ENCODE assay signal across 15 mouse cellular contexts in genomic region chr14:119832012-119832325, GRCm38 (mm10).
DNase-seq lines count a peak whose midpoint lies in the region; ATAC-seq and TF ChIP-seq lines count a peak whose summit lies in the region.
"Had no signal": no experiment of that assay in that cellular context is flagged by ENCODE, and none has a peak within 500 bp of the region (broad histone marks: within the 10 kb centered on the region; RNA-seq: fewer than 3 reads in every experiment).

No protein-coding gene starts in this region.

- DNase-seq in heart, postnatal 10 days, result no peak
- no peak for DNase-seq in limb, embryonic 10.5 days (ENCODE audit: low spot score)
- no peak for DNase-seq in hindbrain, embryonic 14.5 days (ENCODE audit: low spot score)
- DNase-seq in midbrain, postnatal 0 days (ENCODE audit: low spot score), result no peak
- DNase-seq in thymus, postnatal 36 days, result no peak
- no peak for DNase-seq in Muller cell, postnatal 12 days (ENCODE audit: inconsistent ontology term)
- DNase-seq: adrenal gland, adult 8-10 months; cerebellum, postnatal 36 days; gastrocnemius, adult 2 months; kidney, adult 2 months; liver had no signal

- no peaks in the 10 kb centered on the region for H3K9me3 ChIP-seq in heart, embryonic 13.5 days
- H3K9me3 ChIP-seq in limb, embryonic 12.5 days, result no peaks in the 10 kb centered on the region
- no peaks in the 10 kb centered on the region for H3K9me3 ChIP-seq in limb, embryonic 10.5 days (replicated peaks)
- no peaks in the 10 kb centered on the region for H3K9me3 ChIP-seq in hindbrain, embryonic 14.5 days (ENCODE audit: control insufficient read depth, low read length)
- H3K9me3 ChIP-seq in midbrain, postnatal 0 days (ENCODE audit: low read length), result no peaks in the 10 kb centered on the region

- no peak for ATAC-seq in heart, embryonic 13.5 days (ENCODE audit: extremely low read depth, insufficient number of reproducible peaks, low FRiP score, low TSS enrichment)
- ATAC-seq in limb, embryonic 12.5 days (ENCODE audit: insufficient number of reproducible peaks, insufficient read depth, low FRiP score, low TSS enrichment, low read depth), result no peak
- no peak for ATAC-seq in hindbrain, embryonic 14.5 days (ENCODE audit: low FRiP score)
- ATAC-seq in midbrain, postnatal 0 days (ENCODE audit: low FRiP score), result no peak
- ATAC-seq: CD4-positive, CD25-positive, alpha-beta regulatory T cell, adult 4 months had no signal

- H3K27me3 ChIP-seq in heart, embryonic 13.5 days (replicated peaks), result no peaks in the 10 kb centered on the region
- H3K27me3 ChIP-seq in limb, embryonic 12.5 days, result no peaks in the 10 kb centered on the region
- H3K27me3 ChIP-seq in limb, embryonic 10.5 days (ENCODE audit: low read depth, poor library complexity, severe bottlenecking), result no peaks in the 10 kb centered on the region
- no peaks in the 10 kb centered on the region for H3K27me3 ChIP-seq in hindbrain, embryonic 14.5 days (ENCODE audit: control insufficient read depth, insufficient read depth, low read length)
- no peaks in the 10 kb centered on the region for H3K27me3 ChIP-seq in midbrain, postnatal 0 days (ENCODE audit: insufficient read depth, low read length)

- H3K9ac ChIP-seq in heart, embryonic 13.5 days, result no peak overlapping the region; the same call in 1 of the 2 replicates
- no peak overlapping the region for H3K9ac ChIP-seq in limb, embryonic 12.5 days (replicated peaks)
- H3K9ac ChIP-seq in hindbrain, embryonic 14.5 days, result no peak overlapping the region
- H3K9ac ChIP-seq in midbrain, postnatal 0 days (replicated peaks; ENCODE audit: low read length, poor library complexity, severe bottlenecking), result peak overlapping the region; percentile 2; the same call in 1 of the 2 replicates

- peak overlapping the region; percentile 34 for H3K4me3 ChIP-seq in heart, embryonic 13.5 days
- peak overlapping the region; percentile 20; the same call in 1 of the 2 replicates for H3K4me3 ChIP-seq in limb, embryonic 12.5 days (replicated peaks)
- H3K4me3 ChIP-seq in limb, embryonic 10.5 days, result no peak overlapping the region
- no peak overlapping the region for H3K4me3 ChIP-seq in hindbrain, embryonic 14.5 days (replicated peaks; ENCODE audit: low read length)
- H3K4me3 ChIP-seq in midbrain, postnatal 0 days (ENCODE audit: low read depth, low read length), result 0 out of 2 replicates have a peak overlapping the region, but pooled peaks have one; percentile 1
- H3K4me3 ChIP-seq: erythroblast, embryonic 14.5 days; gastrocnemius, adult 2 months had no signal

- peaks cover 9% of the 10 kb centered on the region for H3K4me1 ChIP-seq in heart, embryonic 13.5 days
- peaks cover 22% of the 10 kb centered on the region; the same call in 1 of the 2 replicates for H3K4me1 ChIP-seq in limb, embryonic 12.5 days (replicated peaks)
- H3K4me1 ChIP-seq in limb, embryonic 10.5 days, result peaks cover 18% of the 10 kb centered on the region
- peaks cover 26% of the 10 kb centered on the region for H3K4me1 ChIP-seq in hindbrain, embryonic 14.5 days (replicated peaks; ENCODE audit: control insufficient read depth, insufficient read depth, low read length)
- peaks cover 10% of the 10 kb centered on the region; the same call in 1 of the 2 replicates for H3K4me1 ChIP-seq in midbrain, postnatal 0 days (ENCODE audit: insufficient read depth, low read length)

- intact Hi-C loops in heart, postnatal 10 days (cut with DNase I), result no loop called here

- H3K4me2 ChIP-seq in heart, embryonic 13.5 days, result peak overlapping the region; percentile 61
- peak overlapping the region; percentile 49 for H3K4me2 ChIP-seq in limb, embryonic 12.5 days
- H3K4me2 ChIP-seq in hindbrain, embryonic 14.5 days (replicated peaks), result peak overlapping the region; percentile 36
- peak overlapping the region; percentile 19 for H3K4me2 ChIP-seq in midbrain, postnatal 0 days (ENCODE audit: low read depth, low read length, poor library complexity, severe bottlenecking)

- TF ChIP-seq CTCF in midbrain, postnatal 0 days (IDR thresholded peaks at IDR 0.05), result no peak

- WGBS in heart, embryonic 13.5 days, result 73% methylated on average over 7 of the region's 7 CpGs
- 56% methylated on average over 7 of the region's 7 CpGs for WGBS in limb, embryonic 12.5 days
- WGBS in limb, embryonic 10.5 days, result 73% methylated on average over 7 of the region's 7 CpGs
- WGBS in hindbrain, embryonic 14.5 days, result 50% methylated on average over 7 of the region's 7 CpGs
- 39% methylated on average over 7 of the region's 7 CpGs for WGBS in midbrain, postnatal 0 days

- no peak overlapping the region for H3K27ac ChIP-seq in heart, embryonic 13.5 days (replicated peaks)
- H3K27ac ChIP-seq in limb, embryonic 12.5 days, result no peak overlapping the region
- no peak overlapping the region for H3K27ac ChIP-seq in limb, embryonic 10.5 days
- H3K27ac ChIP-seq in hindbrain, embryonic 14.5 days, result peak overlapping the region; percentile 52
- H3K27ac ChIP-seq in midbrain, postnatal 0 days (ENCODE audit: low read depth, low read length), result peak overlapping the region; percentile 52; the same call in 1 of the 2 replicates
- H3K27ac ChIP-seq: gastrocnemius, adult 2 months had no signal

- H3K36me3 ChIP-seq in heart, embryonic 13.5 days, result no peaks in the 10 kb centered on the region
- H3K36me3 ChIP-seq in limb, embryonic 12.5 days, result no peaks in the 10 kb centered on the region
- no peaks in the 10 kb centered on the region for H3K36me3 ChIP-seq in limb, embryonic 10.5 days
- H3K36me3 ChIP-seq in hindbrain, embryonic 14.5 days (replicated peaks; ENCODE audit: control insufficient read depth, insufficient read depth), result no peaks in the 10 kb centered on the region
- no peaks in the 10 kb centered on the region for H3K36me3 ChIP-seq in midbrain, postnatal 0 days (ENCODE audit: insufficient read depth, low read length)

Comparison
In these comparisons a context has a peak if more than half of its experiments do, and no peak if none do; other contexts are left out.
1. H3K4me3 ChIP-seq: peak in heart, embryonic 13.5 days (single experiment), limb, embryonic 12.5 days (single experiment) and midbrain, postnatal 0 days (single experiment); none in limb, embryonic 10.5 days (single experiment) and hindbrain, embryonic 14.5 days (single experiment).
2. H3K27ac ChIP-seq: peak in hindbrain, embryonic 14.5 days (single experiment) and midbrain, postnatal 0 days (single experiment); none in heart, embryonic 13.5 days (single experiment), limb, embryonic 12.5 days (single experiment) and limb, embryonic 10.5 days (single experiment).
3. Peak in every context shown above with its lines, with median percentiles within 50 percentile points of each other: H3K4me2 ChIP-seq.